Mouse (Mus musculus) intestine, postnatal 0 days (tissue): Measurements from ENCODE around the gene Cbarp. TPM values are rescaled to one million over a fixed set of nuclear protein-coding genes. Genes with fewer than 3 reads are reported as not detected.

ENCODE experiments used
- ATAC-seq: fragments of 200-750 bp; cut with Nextera tagmentation; 2 replicates; pipeline ENCODE4 v1.8.0; 2017; ENCODE audit warnings: mild to moderate bottlenecking, moderate TSS enrichment, moderate library complexity
- H3K27ac ChIP-seq: fragments of 300-500 bp; sonication (generic); 2 replicates; pipeline ENCODE4 v1.5.1; 2014; ENCODE audit warnings: mild to moderate bottlenecking, low read depth, low read length, moderate library complexity
- H3K27me3 ChIP-seq: fragments of 300-500 bp; sonication (generic); replicated peaks from 2 replicates; pipeline ENCODE4 v1.6.1; 2014; ENCODE audit warnings: low read length, mixed read lengths; ENCODE audit not compliant: control insufficient read depth, insufficient read depth
- H3K36me3 ChIP-seq: fragments of 300-500 bp; sonication (generic); 2 replicates; pipeline ENCODE4 v1.6.1; 2014; ENCODE audit warnings: mild to moderate bottlenecking, moderate library complexity; ENCODE audit not compliant: control insufficient read depth, insufficient read depth
- H3K4me1 ChIP-seq: fragments of 300-500 bp; sonication (generic); replicated peaks from 2 replicates; pipeline ENCODE4 v1.6.1; 2014; ENCODE audit warnings: antibody characterized with exemption, low read length, mixed read lengths; ENCODE audit not compliant: control insufficient read depth, insufficient read depth
- H3K4me2 ChIP-seq: fragments of 300-500 bp; sonication (generic); replicated peaks from 2 replicates; pipeline ENCODE4 v1.6.1; 2014; ENCODE audit warnings: low read depth, mild to moderate bottlenecking, moderate library complexity
- H3K4me3 ChIP-seq: fragments of 300-500 bp; sonication (generic); 2 replicates; pipeline ENCODE4 v1.5.1; 2014; ENCODE audit warnings: low read depth, low read length
- H3K9ac ChIP-seq: fragments of 300-500 bp; sonication (generic); 2 replicates; pipeline ENCODE4 v1.6.1; 2014; ENCODE audit warnings: mild to moderate bottlenecking, low read depth, low read length
- H3K9me3 ChIP-seq: fragments of 300-500 bp; sonication (generic); 2 replicates; pipeline ENCODE4 v1.6.1; 2016; ENCODE audit warnings: mixed run types; ENCODE audit not compliant: control insufficient read depth
- CTCF ChIP-seq: sonication (generic); IDR thresholded peaks from 2 replicates; pipeline ENCODE4 v1.5.1; 2016; ENCODE audit warnings: low read depth, mild to moderate bottlenecking, control low read depth, antibody characterized with exemption, moderate library complexity
- WGBS: fragments of 180-500 bp; shearing (Covaris S2); extraction: QIAGEN DNeasy Blood & Tissue Kit; methylation state at CpG from one replicate; pipeline ENCODE4 v1.1.7; 2014; 5-methylcytosine and 5-hydroxymethylcytosine counted together
- polyA plus RNA-seq: library from polyadenylated mRNA; unstranded; fragments of >200 nt; fragmentation: Nextera tagmentation; extraction: Ambion mirVana; gene quantifications from 2 replicates; pipeline ENCODE4 v1.2.1, GENCODE M21; 2015

Cbarp gene
- polyA plus RNA-seq, 1 experiment from 2014 or later = 2.1 TPM

DNA sequence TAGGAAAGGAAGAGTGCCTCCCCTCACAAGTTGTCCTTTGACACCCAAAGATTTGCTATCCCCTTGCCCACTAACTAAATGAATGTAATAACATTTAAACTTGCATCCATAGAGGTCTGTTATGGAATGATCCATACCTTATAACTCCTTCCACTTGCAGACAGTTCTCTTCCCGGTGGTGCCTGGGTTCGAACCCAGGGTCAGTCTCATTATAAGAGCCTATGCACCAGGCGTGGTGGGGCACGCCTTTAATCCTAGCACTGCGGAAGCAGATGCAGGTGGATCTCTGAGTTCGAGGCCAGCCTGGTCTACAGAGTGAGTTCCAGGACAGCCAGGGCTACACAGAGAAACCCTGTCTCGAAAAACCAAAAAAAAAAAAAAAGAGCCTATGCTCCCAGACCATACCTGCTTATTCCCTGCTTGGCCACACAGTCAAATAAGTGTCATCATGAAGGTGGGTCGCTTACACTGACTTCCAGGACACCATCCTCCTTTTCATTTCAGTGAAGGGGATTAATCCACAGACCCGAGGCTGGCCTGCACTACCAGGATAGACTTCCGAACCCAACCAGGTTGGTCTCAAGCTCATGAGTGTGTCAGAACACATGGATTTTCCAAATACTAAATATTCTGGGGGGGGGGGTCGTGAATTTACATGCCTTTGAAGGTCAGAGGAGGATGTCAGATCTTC is 515 bp downstream of the Cbarp start:
- Histone ChIP-seq H3K27me3 (peaks cover 26% of the 10 kb centered on the region; the same call in 1 of the 2 replicates), H3K4me1 (peaks cover 10% of the 10 kb centered on the region; the same call in 1 of the 2 replicates), H3K9me3 (no peaks in the 10 kb centered on the region), H3K27ac (no peak overlapping the region), H3K4me3 (no peak overlapping the region), H3K9ac (no peak overlapping the region), H3K4me2 (no peak overlapping the region), H3K36me3 (peaks cover 19% of the 10 kb centered on the region)
- ATAC-seq = no peak
- TF ChIP-seq CTCF = no peak
- WGBS = 76% methylated on average over 11 of the region's 11 CpGs

DNA sequence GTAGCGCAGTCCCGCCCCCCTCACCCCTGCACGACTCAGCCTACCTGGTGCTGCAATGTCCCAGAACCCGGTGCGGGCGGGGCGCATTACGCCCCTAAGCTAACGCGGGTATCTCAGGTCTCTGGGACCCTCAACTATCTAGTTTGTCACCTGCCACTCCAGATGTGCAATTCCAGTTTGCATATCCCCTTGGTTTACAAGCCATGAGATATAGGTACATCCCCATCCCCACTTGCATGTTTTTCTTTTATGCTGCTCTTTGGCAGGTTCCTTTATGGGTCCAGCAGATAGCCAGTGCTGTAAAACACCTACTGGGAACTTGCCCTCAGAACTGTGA is 1.2 kb downstream of the Cbarp start:
- Histone ChIP-seq H3K4me1 (peaks cover 10% of the 10 kb centered on the region; the same call in 1 of the 2 replicates), H3K27ac (no peak overlapping the region), H3K4me2 (peak overlapping the region; percentile 98), H3K9me3 (no peaks in the 10 kb centered on the region), H3K36me3 (peaks cover 12% of the 10 kb centered on the region), H3K4me3 (peak overlapping the region; percentile 57), H3K9ac (peak overlapping the region; percentile 60), H3K27me3 (peaks cover 26% of the 10 kb centered on the region; the same call in 1 of the 2 replicates)
- WGBS = 0% methylated on average over 9 of the region's 10 CpGs
- no peak for TF ChIP-seq CTCF
- ATAC-seq = no peak

DNA sequence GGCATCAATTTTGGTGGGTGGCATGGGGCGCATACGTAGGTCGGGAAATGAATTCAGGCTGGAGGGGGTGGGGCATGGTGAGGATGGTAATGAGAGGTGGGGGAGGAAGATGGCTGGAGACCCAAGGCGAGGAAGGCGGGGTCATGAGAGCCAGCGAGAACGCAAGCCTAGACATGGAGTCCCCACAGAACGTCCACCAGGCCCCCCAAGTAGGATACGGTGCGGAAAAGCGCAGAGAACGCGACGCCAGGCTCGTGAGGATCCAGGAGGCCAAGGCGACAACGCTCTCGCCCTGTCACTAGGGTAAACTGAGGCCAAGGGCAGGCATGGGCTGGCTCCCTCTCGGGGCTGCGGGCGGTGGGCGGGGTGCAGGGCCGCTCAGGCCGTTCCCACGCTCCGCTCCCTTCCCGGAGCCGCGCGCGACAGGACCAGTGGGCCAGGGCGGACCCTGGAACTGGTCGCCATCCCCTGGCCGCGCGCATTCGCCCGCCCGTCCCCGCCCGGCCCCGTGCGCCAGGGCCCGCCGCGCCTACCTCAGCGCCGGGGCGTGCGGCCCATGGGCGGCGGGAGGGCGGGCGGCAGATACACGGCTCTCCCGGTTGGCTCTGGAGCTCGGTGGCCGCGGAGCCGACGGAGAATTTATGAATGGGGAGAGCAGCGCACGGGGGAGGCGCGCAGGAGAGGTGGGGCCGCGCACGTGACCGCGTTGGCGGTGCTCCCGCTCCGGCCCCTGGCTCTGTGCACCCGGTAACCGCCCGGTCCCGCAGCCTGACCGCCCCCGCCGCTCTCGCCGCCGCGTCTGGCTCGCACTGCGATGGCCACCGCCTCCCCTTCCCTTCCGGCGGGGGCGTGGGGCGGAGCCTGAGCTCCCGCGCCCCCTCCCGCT is 1.8 kb downstream of the Cbarp start, which contains the start of gene Atp5d:
Gene Atp5d (plus strand): TSS at position 80 of the 886 bp plus-strand sequence.
- H3K27ac ChIP-seq = no peak within 1 kb of the TSS
- no peak for ATAC-seq
- whole genome bisulfite sequencing = under 1% methylated on average over 70 of the region's 94 CpGs

DNA sequence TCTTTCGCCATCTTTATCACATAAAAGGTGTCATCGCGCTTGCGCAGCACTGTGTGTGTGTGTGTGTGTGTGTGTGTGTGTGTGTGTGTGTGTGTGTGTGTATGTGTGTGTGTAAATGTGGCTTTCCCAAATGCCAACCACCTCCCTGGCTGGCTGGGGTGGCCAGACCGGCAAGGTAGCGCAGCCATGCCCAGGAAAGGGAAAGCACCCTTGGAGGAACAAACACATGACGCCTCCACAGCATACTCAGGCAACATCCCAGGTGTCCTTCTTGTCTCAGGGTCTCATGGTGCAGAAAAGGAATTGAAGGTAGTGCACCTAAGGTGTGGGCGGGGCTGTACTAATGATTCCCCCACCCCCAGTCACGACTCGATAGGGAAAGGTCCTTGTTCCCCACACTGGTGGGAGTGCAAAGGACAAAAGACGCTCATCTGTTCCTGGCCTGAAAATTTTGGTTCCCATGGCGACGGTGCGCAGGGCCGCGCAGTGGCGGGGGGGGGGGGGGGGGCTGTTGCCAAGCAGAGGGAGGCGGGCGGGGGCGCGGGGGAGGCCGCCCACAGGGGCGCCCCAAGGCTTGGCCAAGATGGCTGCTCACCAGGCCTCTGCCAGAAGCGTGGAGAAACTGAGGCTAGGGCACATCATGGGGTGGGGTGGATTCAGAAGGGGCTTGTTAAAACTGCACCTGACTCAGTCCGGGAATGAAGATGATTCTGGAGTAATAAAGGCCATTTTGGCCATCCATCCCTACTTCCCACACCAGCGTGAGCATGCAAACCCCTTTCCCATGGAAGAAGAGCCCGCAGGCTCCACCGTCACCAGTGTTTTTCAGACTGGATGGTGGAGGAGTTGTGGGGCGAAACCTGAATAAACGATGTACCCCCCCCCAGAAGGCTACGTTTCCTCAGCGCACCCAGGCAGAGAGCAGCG is 2.7 kb downstream of the Cbarp start:
- Histone ChIP-seq H3K27me3 (peaks cover 26% of the 10 kb centered on the region; the same call in 1 of the 2 replicates), H3K4me3 (peak overlapping the region; percentile 57), H3K9me3 (no peaks in the 10 kb centered on the region), H3K9ac (no peak overlapping the region), H3K36me3 (no peaks in the 10 kb centered on the region), H3K4me1 (peaks cover 9% of the 10 kb centered on the region; the same call in 1 of the 2 replicates), H3K4me2 (peak overlapping the region; percentile 98), H3K27ac (no peak overlapping the region)
- 8% methylated on average over 31 of the region's 33 CpGs for WGBS
- no peak for TF ChIP-seq CTCF
- no peak for ATAC-seq

More for the DNA sequence above, 1.8 kb downstream of the Cbarp start, which contains the start of gene Atp5d:
- TF ChIP-seq CTCF = no peak
- no peaks in the 10 kb centered on the region for H3K9me3 ChIP-seq
- H3K9ac ChIP-seq = peak within 1 kb of the TSS; percentile 60
- peaks cover 26% of the 10 kb centered on the region; the same call in 1 of the 2 replicates for H3K27me3 ChIP-seq
- H3K4me1 ChIP-seq = peaks cover 10% of the 10 kb centered on the region; the same call in 1 of the 2 replicates
- H3K4me2 ChIP-seq = peak within 1 kb of the TSS; percentile 98
- peak within 1 kb of the TSS; percentile 57 for H3K4me3 ChIP-seq
- peaks cover 6% of the 10 kb centered on the region; the same call in 1 of the 2 replicates for H3K36me3 ChIP-seq

DNA sequence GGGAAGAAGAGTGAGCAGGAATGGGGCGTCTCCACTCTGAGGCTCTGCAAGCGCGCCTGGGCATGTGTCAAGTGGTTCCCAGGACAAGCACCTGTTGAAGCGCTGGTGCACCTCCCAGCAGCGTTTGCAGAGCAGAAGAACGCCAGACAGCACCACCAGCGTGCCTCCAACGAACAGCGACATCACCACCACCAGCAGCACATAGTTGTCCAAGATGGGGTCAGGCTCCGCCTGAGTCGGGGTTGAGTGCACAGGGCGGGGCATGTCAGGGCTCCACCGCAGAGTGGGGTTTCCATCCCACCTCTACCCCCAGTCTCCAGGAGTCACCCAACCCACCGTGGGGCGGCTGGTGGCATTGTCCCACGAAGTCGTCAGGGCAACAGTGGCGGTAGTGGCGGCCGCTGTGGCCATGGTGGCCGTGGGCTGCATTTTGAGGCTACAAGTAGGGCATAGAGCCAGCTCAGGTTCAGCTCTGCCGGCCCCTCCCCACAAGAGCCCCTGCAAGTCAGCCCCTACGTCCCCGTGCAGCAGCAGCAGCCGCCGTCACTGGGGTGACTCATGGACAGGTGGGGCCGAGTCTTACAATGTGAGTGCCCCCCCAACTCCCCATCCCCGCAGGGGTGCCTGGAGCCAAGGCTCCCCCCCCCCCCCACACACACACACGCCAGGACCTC is 3.5 kb downstream of the Cbarp start:
- 0 out of 2 replicates have a peak, but pooled peaks have one; percentile 2 for TF ChIP-seq CTCF
- Histone ChIP-seq H3K27ac (no peak overlapping the region), H3K4me1 (peaks cover 7% of the 10 kb centered on the region; the same call in 1 of the 2 replicates), H3K36me3 (peaks cover 5% of the 10 kb centered on the region; the same call in 1 of the 2 replicates), H3K9me3 (no peaks in the 10 kb centered on the region), H3K4me3 (peak overlapping the region; percentile 57), H3K9ac (0 out of 2 replicates have a peak overlapping the region, but pooled peaks have one; percentile 22), H3K27me3 (peaks cover 26% of the 10 kb centered on the region; the same call in 1 of the 2 replicates), H3K4me2 (peak overlapping the region; percentile 98)
- no peak for ATAC-seq
- 5% methylated on average over 28 of the region's 29 CpGs for WGBS
